Mouse (Mus musculus): ENCODE results near the gene Esyt1. TPM values are rescaled to one million over a fixed set of nuclear protein-coding genes. Genes with fewer than 3 reads are reported as not detected.

Esyt1 gene
- 222 TPM for polyA plus RNA-seq (2017; shearing (Covaris generic))

DNA sequence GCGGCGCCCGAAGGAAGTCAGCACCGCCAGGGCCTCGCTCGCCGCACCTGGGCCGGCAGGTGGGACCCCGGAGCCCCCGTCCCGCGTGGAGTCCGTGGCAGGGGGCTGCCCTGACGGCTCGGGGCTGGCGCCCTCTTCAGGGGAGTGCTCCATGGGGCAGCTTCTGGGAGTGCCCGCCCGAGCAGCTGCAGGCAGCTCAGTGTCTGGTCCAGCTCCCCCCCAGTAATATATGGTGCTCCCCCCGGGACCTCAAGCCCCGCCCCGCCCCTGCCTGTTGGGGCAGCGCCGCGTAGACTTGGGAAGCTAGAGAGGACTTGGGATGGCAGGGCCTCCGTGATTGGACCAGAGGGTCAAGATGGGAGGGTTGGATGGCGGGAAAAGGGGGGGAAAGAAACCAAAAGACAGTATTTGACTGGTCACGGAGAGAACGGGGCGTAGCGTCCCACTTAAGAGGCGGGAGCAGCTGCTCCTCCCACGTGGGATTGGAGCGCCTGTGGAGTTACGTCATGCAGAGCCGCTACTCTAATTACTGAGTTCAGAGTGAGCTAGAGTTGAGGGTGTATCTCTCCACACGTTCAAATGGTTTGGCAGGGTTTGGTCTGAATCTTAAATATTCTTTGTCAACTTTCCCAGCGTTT, at the start of gene Esyt1:
Gene Esyt1 (minus strand): TSS at position 201 of the 638 bp plus-strand sequence.

DNA sequence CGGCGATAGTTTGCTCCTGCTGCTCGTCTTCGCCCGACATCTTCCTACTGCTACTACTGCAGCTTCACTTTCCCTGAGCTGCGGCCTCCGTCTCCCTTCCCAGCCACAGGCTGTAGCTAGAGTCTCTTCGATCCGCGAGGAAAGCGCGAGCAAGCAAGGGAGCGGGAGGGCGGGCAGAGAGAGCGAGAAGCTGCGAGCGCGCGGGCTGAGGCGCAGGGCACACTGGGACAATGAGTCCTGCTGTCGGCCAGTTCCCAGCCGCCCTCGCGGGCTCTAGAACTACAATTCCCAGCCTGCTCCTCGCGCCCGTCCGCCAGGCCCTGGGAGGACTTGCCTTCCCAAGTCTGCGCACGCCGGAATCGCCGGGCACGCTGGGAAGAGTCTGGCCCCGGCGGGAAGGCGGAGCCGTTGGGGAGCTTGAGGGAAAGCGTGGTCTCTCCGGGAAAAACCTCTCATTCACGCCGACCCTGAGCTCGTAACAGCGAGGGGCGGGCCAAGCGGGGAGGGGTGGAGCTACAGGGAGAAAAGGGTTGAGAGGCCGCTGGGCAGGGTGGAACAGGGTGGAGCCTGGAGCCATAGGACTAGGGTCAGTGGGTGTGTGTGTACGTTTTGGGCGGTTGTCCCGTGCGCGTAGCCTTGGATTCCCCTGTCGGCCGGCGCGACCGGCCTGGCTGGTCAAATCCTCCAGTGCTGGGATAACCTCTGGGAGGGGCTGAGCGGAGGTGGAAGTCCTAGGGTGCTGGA, 40.3 kb upstream of the Esyt1 start, which contains the start of gene Pa2g4:
Gene Pa2g4 (minus strand): TSS at position 200 of the 744 bp plus-strand sequence.

DNA sequence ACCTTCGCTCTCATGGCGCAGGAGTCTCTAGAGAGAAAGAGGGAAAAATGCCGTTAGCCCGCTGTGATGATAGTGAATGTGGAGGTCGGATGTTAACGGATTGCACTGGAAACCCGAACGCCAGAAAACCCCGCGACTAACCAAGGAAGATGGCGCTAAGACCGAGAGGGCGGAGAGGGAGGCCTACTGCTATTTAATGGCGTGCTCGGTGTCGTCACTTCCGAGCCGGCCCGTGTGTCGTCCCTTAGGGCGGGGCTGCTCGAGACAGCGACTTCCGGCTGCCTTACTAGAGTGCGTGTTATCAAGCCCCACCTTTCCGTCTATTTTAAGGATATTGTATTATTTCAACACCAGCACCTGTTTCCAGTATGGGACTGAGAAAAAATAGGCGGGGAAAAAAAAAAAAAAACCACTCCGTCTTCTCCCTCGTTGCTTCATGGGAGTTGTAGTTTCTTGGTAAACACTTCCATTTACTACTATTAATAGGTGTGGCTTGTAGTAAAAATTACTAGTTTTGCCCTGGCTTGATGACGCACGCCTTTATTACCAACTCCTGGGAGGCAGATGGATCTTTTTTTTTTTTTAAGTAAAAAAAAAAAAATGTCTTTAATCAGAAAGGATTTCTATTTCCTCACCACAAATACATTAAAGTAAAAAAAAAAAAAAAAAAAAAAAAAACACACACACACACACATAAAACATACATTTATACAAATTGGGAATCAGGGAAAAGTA, 23.4 kb upstream of the Esyt1 start, which contains the start of gene Rpl41:
Gene Rpl41 (minus strand): TSS at position 359 of the 735 bp plus-strand sequence.

DNA sequence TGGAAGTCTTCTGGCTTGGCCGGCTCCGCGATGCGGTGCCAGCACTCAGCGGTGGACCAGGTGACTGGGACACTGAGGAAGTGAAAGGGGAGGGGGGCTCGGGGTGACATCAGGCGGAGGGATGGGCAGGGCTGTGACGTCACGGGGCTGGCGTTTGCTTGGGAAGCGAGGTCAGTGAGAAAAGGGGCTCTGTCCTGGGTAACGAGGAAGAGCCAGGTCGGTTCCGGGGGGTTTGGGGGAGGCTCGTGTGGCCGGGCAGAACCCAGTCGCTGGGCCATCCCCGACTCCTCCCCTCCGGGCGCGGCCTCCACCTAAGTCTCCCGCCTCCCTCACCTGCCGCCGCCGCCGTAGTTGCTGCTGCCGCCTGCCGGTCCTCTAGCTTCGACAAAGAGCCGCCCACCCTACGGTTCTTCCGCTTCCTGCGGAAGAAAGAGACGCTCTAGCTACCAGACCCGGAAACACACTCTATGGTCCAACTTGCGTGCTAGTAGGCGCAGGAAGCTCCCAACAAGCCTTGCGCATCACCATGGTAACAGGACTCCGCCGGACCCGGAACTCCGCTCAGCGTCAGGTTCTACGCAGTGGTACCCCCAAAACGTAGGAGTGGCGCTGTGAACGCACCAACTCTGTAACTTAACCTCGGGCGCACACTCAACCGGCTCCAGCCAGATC, 21.8 kb upstream of the Esyt1 start, which contains the start of gene Zc3h10:
Gene Zc3h10 (minus strand): TSS at position 414 of the 672 bp plus-strand sequence.

DNA sequence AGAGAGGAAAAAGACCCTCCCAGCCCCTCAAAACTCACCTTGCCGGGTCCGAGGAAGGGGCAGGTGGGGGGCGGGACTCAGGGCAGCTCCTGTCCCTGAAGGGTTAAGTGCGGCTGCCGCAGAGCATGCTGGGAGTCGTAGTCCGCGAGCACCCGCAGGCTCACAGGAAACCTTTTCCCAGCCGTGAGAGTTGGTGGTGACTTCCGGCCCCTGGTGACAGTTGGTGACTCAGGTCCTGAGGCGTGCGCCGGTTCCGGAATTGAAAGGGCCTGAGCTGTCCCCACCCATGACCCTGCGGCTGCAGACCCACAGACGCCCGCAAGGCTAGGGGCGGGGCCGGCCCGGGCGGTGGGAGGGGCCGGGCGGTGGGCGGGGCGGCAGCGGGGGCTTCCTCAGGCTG, 27.1 kb downstream of the Esyt1 start, which contains the start of gene Myl6b:
Gene Myl6b (minus strand): TSS at position 96 of the 400 bp plus-strand sequence.

DNA sequence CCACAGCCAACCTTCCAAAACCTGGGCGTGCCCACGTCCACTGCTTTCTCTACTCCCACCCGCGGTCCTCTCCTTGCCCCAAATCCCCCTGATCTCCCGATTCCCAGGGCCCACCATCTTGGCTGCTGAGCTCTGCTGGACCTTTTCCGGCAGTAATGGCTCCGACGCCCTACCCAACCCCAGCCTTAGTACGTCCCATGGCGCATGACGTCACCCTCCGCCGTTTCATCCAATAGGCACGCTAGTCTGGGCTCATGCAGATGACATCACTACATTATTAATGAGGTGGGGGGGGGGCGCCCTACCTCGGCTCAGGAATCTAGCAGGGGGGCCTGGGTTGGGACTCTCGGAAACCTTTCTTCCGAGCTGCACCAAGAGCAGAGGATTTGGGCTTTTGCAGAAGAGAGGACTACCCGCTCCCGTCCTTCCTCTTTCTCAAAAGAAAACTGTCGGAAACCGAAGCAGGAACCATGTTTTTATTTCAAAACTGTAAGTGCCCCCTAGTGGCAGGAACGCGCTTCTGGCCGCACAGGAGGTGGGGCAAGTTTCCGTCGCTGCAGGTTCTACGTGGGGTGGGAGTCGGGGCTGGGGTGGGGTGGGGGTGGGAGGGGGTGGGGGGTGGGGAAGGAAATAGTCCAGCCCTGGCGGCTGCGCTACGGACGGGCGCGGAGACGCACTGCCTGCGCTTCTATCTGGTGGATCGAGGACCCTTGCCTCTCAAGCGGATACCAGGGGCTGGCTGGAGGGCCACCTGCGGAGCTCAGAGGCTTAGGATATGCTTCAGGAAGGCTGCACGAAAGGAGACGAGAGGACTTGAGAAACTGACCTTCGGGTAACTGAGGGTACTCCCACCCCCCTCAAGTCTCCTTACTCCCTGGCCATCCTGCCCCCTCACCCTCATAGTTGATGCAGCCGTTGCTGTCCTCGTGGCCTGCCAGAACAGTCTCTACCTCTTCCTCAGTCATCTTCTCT, 31.7 kb downstream of the Esyt1 start, which contains the start of gene Myl6:
Gene Myl6 (minus strand): TSS at position 451 of the 972 bp plus-strand sequence.

Other genes starting within 250 kb of the Esyt1 start
- gene Il23a, start 227.1 kb downstream of the Esyt1 start, polyA plus RNA-seq (2017; shearing (Covaris generic)), result not detected
- gene Pan2, start 222.5 kb downstream of the Esyt1 start, polyA plus RNA-seq (2017; shearing (Covaris generic)), result 45.7 TPM
- 121 TPM for gene Cnpy2, start 203.4 kb downstream of the Esyt1 start, polyA plus RNA-seq (2017; shearing (Covaris generic))
- 164 TPM for gene Cs, start 188.1 kb downstream of the Esyt1 start, polyA plus RNA-seq (2017; shearing (Covaris generic))
- 35.0 TPM for gene Coq10a, start 156.9 kb downstream of the Esyt1 start, polyA plus RNA-seq (2017; shearing (Covaris generic))
- 7.0 TPM for gene Ankrd52, start 148.8 kb downstream of the Esyt1 start, polyA plus RNA-seq (2017; shearing (Covaris generic))
- 0.32 TPM for gene Slc39a5, start 124.6 kb downstream of the Esyt1 start, polyA plus RNA-seq (2017; shearing (Covaris generic))
- 104 TPM for gene Nabp2, start 114.4 kb downstream of the Esyt1 start, polyA plus RNA-seq (2017; shearing (Covaris generic))
- 39.7 TPM for gene Rnf41, start 114.2 kb downstream of the Esyt1 start, polyA plus RNA-seq (2017; shearing (Covaris generic))
- 127 TPM for gene Smarcc2, start 66.6 kb downstream of the Esyt1 start, polyA plus RNA-seq (2017; shearing (Covaris generic))
- 1,369 TPM for gene Myl6, start 31.7 kb downstream of the Esyt1 start, polyA plus RNA-seq (2017; shearing (Covaris generic))
- gene Myl6b, start 27.2 kb downstream of the Esyt1 start, polyA plus RNA-seq (2017; shearing (Covaris generic)), result 3.9 TPM
- 24.2 TPM for gene Zc3h10, start 21.9 kb upstream of the Esyt1 start, polyA plus RNA-seq (2017; shearing (Covaris generic))
- gene Rpl41, start 23.4 kb upstream of the Esyt1 start, polyA plus RNA-seq (2017; shearing (Covaris generic)), result 2,319 TPM
- gene Pa2g4, start 40.1 kb upstream of the Esyt1 start, polyA plus RNA-seq (2017; shearing (Covaris generic)), result 36.9 TPM
- gene Erbb3, start 63.8 kb upstream of the Esyt1 start, polyA plus RNA-seq (2017; shearing (Covaris generic)), result 7.2 TPM
- gene Rps26, start 100.9 kb upstream of the Esyt1 start, polyA plus RNA-seq (2017; shearing (Covaris generic)), result 653 TPM
- gene Ikzf4, start 120.1 kb upstream of the Esyt1 start, polyA plus RNA-seq (2017; shearing (Covaris generic)), result 127 TPM
- gene Suox, start 148.2 kb upstream of the Esyt1 start, polyA plus RNA-seq (2017; shearing (Covaris generic)), result 56.1 TPM
- gene Rab5b, start 170.4 kb upstream of the Esyt1 start, polyA plus RNA-seq (2017; shearing (Covaris generic)), result 50.8 TPM
- gene Pmel, start 178.3 kb upstream of the Esyt1 start, polyA plus RNA-seq (2017; shearing (Covaris generic)), result 6.1 TPM
- gene Cdk2, start 179.2 kb upstream of the Esyt1 start, polyA plus RNA-seq (2017; shearing (Covaris generic)), result 42.1 TPM
- gene Dgka, start 219.0 kb upstream of the Esyt1 start, polyA plus RNA-seq (2017; shearing (Covaris generic)), result 752 TPM
- 45.9 TPM for gene Pym1, start 222.0 kb upstream of the Esyt1 start, polyA plus RNA-seq (2017; shearing (Covaris generic))

All from CD4-positive, CD25-positive, alpha-beta regulatory T cell (primary cell).